Mouse (Mus musculus): ENCODE measurements around the gene Mturn. TPM values are rescaled to one million over a fixed set of nuclear protein-coding genes. Genes with fewer than 3 reads are reported as not detected.

The Mturn gene
- polyA plus RNA-seq (2016; fragmentation: Nextera tagmentation; extraction: Ambion mirVana), result 15.6 and 16.4 TPM in 2 replicates

DNA sequence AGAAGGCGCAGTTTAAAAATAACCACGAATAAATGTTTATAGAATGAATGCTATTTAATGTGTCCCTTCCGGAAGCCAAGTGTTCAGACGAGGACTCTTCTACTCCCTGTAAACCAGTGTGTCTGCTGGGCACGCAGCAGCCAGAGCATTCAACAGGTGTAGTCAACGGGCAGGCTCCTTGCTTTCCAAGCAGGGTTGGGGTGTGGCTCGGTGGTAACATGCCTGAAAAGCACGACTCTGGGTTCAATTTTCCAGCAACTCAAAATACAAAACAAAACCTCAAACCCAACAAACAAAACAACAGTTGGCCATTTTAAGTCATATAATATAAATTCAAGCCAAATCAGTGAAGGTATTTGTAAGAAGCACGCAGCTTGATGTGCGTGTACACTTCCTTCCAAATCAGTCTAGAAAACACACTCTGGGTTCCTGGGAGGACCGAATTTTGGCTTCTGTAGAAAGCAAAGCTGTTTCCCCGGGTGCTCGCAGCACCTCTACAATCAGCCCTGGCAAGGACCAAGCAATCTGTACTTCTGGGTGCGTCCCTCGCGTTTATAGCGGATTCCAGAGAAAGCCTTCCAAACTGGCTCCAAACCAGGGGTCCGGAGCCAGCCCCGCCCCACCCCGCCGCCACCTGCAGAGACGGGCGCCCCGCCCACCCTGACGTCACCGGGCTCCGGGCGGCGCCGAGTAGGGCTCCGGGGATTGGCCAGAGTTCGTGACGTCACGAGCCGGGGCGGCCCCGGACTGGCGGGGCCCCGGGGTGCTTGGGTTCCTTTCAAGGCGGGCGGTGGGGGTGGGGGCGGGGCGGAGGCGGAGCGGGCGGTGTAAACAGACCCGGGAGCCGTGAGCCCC is at the start of gene Mturn:
Mturn (plus strand) TSS at position 734 of the 855 bp plus-strand sequence.
- H3K9me3 ChIP-seq, result no peaks in the 10 kb centered on the region
- peaks cover 27% of the 10 kb centered on the region for H3K27me3 ChIP-seq
- ATAC-seq (ENCODE audit: insufficient number of reproducible peaks, insufficient read depth, low FRiP score, low TSS enrichment), result peak; percentile 94
- H3K4me1 ChIP-seq, result peaks cover 4% of the 10 kb centered on the region; the same call in 1 of the 2 replicates
- peak within 1 kb of the TSS; percentile 78 for H3K9ac ChIP-seq
- WGBS, result 5% methylated on average over 48 of the region's 48 CpGs
- H3K36me3 ChIP-seq, result no peaks in the 10 kb centered on the region
- H3K4me2 ChIP-seq (replicated peaks), result peak within 1 kb of the TSS; percentile 99
- H3K4me3 ChIP-seq, result peak within 1 kb of the TSS; percentile 85
- H3K27ac ChIP-seq, result no peak within 1 kb of the TSS

DNA sequence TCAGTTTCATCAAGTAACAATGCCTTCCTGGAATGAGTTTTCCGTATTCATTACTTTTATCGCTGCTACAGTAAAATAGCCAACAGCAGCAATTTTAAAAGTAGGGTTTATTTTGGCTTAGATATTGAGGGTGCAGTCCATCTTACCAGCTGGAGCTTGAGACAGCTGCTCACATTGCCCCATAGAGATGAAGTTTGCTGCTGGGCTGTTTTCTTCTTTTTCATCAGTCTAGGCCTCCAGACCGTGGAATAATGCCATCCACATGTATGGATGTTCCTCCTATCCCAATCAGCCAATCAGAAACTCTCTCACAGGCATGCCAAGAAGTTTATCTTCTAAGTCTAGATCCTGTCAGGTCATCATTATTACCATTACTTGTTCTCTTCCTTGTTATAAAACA is 41.5 kb upstream of the Mturn start:
- Histone ChIP-seq H3K4me3 (no peak overlapping the region), H3K4me1 (no peaks in the 10 kb centered on the region), H3K27ac (no peak overlapping the region), H3K9me3 (no peaks in the 10 kb centered on the region), H3K27me3 (no peaks in the 10 kb centered on the region), H3K4me2 (replicated peaks) (no peak overlapping the region), H3K9ac (no peak overlapping the region), H3K36me3 (peaks cover 39% of the 10 kb centered on the region)
- ATAC-seq (ENCODE audit: insufficient number of reproducible peaks, insufficient read depth, low FRiP score, low TSS enrichment), result no peak
- WGBS, result 90% methylated on average over 3 of the region's 3 CpGs

DNA sequence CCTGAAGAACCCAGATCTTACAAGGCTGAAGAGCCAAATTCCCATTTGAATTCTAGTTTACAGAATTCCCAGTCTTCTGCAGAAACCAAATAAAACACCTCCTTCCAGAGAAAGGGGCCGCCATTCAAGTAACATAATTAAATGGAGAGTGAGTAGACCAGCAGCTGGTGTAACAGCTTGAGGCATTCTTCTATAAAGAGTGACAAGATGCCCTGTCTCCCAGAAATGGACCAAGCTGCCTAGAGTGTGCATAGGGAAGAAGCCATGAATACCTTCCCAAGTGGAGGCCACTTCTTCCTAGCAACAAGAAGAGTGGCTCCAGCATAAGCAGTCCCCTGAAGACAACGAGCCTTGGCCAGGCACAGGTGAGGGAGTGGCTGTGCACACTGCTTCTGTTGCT is 39.5 kb upstream of the Mturn start:
- Histone ChIP-seq H3K4me1 (no peaks in the 10 kb centered on the region), H3K4me3 (no peak overlapping the region), H3K36me3 (peaks cover 34% of the 10 kb centered on the region), H3K27me3 (no peaks in the 10 kb centered on the region), H3K9ac (no peak overlapping the region), H3K9me3 (no peaks in the 10 kb centered on the region), H3K27ac (no peak overlapping the region), H3K4me2 (replicated peaks) (no peak overlapping the region)
- ATAC-seq (ENCODE audit: insufficient number of reproducible peaks, insufficient read depth, low FRiP score, low TSS enrichment), result no peak
- 90% methylated on average over 2 of the region's 2 CpGs for WGBS

DNA sequence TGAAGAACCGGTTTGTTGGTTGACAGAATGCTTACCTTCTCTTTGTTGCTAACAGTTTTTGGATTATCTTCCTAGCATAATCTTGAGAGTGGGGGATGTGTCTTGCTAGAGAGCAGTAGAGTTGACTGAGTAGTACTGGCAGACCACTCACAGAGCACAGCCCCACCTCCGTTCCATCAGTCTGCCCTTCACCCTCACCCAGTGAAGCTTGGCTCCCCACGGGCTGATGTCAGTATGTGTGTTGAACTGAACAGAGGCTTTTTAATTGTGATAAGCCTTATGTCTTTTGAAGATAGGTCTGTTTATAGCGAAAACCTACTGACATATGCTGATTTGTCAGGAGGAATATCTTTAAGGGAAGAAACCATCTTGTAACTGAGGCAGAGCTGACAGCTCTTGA is 38.2 kb upstream of the Mturn start:
- WGBS, result 85% methylated on average over 4 of the region's 4 CpGs
- Histone ChIP-seq H3K9ac (no peak overlapping the region), H3K4me2 (replicated peaks) (no peak overlapping the region), H3K27me3 (no peaks in the 10 kb centered on the region), H3K27ac (no peak overlapping the region), H3K4me1 (no peaks in the 10 kb centered on the region), H3K9me3 (no peaks in the 10 kb centered on the region), H3K4me3 (no peak overlapping the region), H3K36me3 (peaks cover 34% of the 10 kb centered on the region)
- ATAC-seq (ENCODE audit: insufficient number of reproducible peaks, insufficient read depth, low FRiP score, low TSS enrichment), result no peak

DNA sequence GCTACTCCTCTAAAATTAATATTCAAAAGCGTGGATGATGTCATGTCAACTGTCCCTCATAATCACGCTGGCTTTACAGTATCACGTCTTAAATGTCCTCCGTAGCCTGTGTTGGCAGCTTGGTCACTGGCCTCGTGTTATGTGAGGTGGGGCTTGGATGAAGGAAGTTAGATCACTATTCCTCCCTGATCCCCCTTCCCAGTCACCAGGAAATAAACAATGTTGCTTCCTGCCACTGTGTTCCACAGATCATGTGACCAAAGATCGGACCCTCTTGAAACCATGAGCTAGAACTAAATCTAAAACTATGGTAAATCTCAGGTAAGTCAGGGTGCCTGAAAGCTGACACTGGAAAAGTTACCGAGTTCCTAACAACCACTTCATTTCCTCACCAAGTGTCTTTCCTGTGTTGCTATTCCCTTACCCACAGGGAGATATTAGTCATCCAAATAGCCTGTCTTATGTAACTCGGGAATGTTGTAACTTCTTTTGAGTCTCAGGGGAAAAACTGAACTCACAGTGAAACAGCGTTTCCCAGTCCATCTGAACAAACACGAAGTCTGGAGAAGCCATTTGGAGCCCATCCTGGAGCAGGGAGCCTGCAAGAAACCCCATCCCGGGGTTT is 25.8 kb upstream of the Mturn start:
- no peak overlapping the region for H3K9ac ChIP-seq
- H3K36me3 ChIP-seq, result no peaks in the 10 kb centered on the region
- no peaks in the 10 kb centered on the region for H3K27me3 ChIP-seq
- no peak for ATAC-seq (ENCODE audit: insufficient number of reproducible peaks, insufficient read depth, low FRiP score, low TSS enrichment)
- no peak overlapping the region for H3K4me2 ChIP-seq (replicated peaks)
- H3K4me1 ChIP-seq, result no peaks in the 10 kb centered on the region
- H3K9me3 ChIP-seq, result no peaks in the 10 kb centered on the region
- no peak overlapping the region for H3K4me3 ChIP-seq
- H3K27ac ChIP-seq, result no peak overlapping the region
- 79% methylated on average over 11 of the region's 11 CpGs for WGBS

DNA sequence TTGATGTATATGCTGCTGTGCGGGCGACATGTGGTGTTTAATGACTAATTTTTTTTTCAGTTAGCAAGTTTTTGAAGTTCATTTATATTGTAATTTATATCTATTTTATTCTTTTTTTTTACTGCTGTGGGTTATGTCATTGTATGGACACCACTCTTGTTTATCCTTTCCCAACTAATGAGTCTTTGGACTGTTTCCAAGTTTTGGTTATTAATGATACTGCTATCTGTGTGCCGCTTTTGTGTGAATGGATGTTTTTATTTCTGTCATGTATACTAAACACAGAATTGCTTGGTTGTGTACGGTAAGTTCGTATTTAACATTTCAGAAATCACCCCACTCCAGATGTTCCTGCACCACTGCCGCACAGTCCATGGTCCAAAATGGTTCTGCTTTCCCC is 23.6 kb upstream of the Mturn start:
- H3K4me3 ChIP-seq, result no peak overlapping the region
- 89% methylated on average over 6 of the region's 6 CpGs for WGBS
- no peaks in the 10 kb centered on the region for H3K36me3 ChIP-seq
- no peaks in the 10 kb centered on the region for H3K4me1 ChIP-seq
- H3K9ac ChIP-seq, result no peak overlapping the region
- no peaks in the 10 kb centered on the region for H3K27me3 ChIP-seq
- H3K4me2 ChIP-seq (replicated peaks), result no peak overlapping the region
- no peak overlapping the region for H3K27ac ChIP-seq
- no peak for ATAC-seq (ENCODE audit: insufficient number of reproducible peaks, insufficient read depth, low FRiP score, low TSS enrichment)
- H3K9me3 ChIP-seq, result no peaks in the 10 kb centered on the region

DNA sequence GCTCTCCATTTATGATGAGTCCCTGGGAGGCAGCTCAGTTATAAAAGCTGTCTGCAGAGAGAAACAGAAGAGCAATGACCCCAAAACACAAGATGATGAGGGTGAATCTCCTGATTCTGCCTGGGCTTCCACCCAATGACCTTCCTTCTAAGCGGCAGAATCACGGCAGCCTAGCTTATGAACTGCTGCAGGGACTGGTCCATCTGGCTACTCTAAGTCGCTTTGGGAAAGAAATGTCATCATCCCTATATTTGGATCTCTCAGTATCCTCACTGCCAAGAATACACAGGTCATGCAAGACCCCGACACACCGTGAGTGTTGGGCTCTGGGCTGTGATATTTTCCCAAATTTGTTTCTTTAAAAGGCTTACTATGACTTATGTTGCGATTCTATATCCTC is 11.6 kb upstream of the Mturn start:
- Histone ChIP-seq H3K27ac (no peak overlapping the region), H3K4me2 (replicated peaks) (no peak overlapping the region), H3K36me3 (no peaks in the 10 kb centered on the region), H3K27me3 (no peaks in the 10 kb centered on the region; the same call in 1 of the 2 replicates), H3K4me1 (no peaks in the 10 kb centered on the region), H3K9ac (no peak overlapping the region), H3K9me3 (no peaks in the 10 kb centered on the region), H3K4me3 (no peak overlapping the region)
- no peak for ATAC-seq (ENCODE audit: insufficient number of reproducible peaks, insufficient read depth, low FRiP score, low TSS enrichment)
- 88% methylated on average over 6 of the region's 6 CpGs for WGBS

DNA sequence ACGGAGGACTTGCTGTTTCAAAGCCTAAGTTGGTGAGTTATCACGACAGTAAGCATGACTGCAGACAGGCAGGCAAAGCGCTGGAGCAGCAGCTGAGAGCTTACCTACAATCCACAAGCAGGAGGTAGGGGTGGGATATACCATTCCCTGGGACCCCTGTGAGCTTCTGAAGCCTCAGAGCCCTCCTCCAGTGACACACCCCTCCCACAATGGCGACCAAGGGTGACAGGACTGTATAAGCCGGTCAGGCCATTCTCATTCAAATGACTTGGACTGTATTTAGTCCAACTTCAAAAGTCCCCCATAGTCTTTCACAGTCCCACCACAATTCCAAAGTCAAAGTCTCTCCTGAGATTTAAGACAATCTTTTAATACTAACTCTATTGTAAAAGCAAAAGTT is 8.5 kb upstream of the Mturn start:
- H3K36me3 ChIP-seq, result no peaks in the 10 kb centered on the region
- H3K4me1 ChIP-seq, result no peaks in the 10 kb centered on the region
- no peaks in the 10 kb centered on the region; the same call in 1 of the 2 replicates for H3K27me3 ChIP-seq
- H3K9me3 ChIP-seq, result no peaks in the 10 kb centered on the region
- H3K4me3 ChIP-seq, result no peak overlapping the region
- no peak for ATAC-seq (ENCODE audit: insufficient number of reproducible peaks, insufficient read depth, low FRiP score, low TSS enrichment)
- WGBS, result 58% methylated on average over 5 of the region's 5 CpGs
- no peak overlapping the region for H3K4me2 ChIP-seq (replicated peaks)
- H3K27ac ChIP-seq, result no peak overlapping the region
- H3K9ac ChIP-seq, result no peak overlapping the region

DNA sequence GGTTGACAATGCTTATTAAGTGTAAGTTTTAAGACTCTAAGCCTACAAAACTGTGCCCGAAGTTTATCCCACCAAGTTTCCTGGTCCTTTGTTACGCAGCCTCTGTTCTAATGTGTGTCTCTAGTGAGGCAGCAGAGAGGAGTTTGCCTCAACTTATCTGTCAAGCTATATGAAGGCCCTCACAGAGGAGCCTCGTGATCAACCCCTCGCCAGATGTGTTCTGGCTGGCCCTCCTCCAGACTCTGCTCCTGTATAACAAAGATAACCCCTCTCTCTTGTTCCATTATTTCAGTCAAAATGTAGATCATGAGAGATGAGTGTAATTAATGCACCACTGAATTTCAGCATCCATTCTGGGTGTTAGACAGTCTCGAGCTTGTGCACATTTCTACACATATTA is 1.7 kb upstream of the Mturn start:
- no peak overlapping the region for H3K27ac ChIP-seq
- H3K9me3 ChIP-seq, result no peaks in the 10 kb centered on the region
- 80% methylated on average over 5 of the region's 5 CpGs for WGBS
- peaks cover 4% of the 10 kb centered on the region; the same call in 1 of the 2 replicates for H3K4me1 ChIP-seq
- peaks cover 27% of the 10 kb centered on the region for H3K27me3 ChIP-seq
- H3K36me3 ChIP-seq, result no peaks in the 10 kb centered on the region
- no peak overlapping the region for H3K9ac ChIP-seq
- H3K4me3 ChIP-seq, result no peak overlapping the region
- H3K4me2 ChIP-seq (replicated peaks), result no peak overlapping the region
- ATAC-seq (ENCODE audit: insufficient number of reproducible peaks, insufficient read depth, low FRiP score, low TSS enrichment), result no peak

DNA sequence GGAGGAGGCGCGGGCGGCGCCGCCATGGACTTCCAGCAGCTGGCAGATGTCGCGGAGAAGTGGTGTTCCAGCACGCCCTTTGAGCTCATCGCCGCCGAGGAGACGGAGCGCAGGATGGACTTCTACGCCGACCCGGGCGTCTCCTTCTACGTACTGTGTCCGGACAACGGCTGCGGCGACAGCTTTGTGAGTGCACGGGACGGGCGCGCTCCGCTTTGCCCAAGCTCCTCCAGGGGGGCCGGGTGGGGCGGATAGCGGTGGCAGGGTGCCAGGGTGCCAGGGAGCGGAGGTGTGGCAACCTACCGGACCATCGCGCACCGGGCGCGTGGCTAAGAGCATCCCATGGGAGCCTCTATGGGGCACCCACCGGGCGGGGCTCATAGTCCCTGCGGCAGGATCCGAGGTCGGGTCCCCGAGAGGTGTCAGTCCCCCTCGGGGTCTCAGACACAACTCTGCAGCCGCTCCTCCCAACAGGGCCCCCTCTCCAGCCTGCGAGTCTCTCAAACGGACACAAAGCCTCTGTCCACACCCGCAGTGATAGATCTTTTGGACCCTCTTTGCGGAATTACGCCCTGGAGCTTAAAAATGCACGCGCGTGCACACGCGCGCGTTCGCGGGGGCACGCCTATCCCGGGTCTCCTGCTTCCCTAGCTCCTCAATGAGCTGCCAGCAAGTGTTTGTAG is 463 bp downstream of the Mturn start:
- Histone ChIP-seq H3K9me3 (no peaks in the 10 kb centered on the region), H3K4me2 (replicated peaks) (peak overlapping the region; percentile 99), H3K36me3 (no peaks in the 10 kb centered on the region), H3K4me3 (peak overlapping the region; percentile 85), H3K27me3 (peaks cover 27% of the 10 kb centered on the region), H3K9ac (peak overlapping the region; percentile 78), H3K4me1 (peaks cover 4% of the 10 kb centered on the region; the same call in 1 of the 2 replicates), H3K27ac (no peak overlapping the region)
- WGBS, result under 1% methylated on average over 61 of the region's 61 CpGs
- ATAC-seq (ENCODE audit: insufficient number of reproducible peaks, insufficient read depth, low FRiP score, low TSS enrichment), result peak; percentile 76

DNA sequence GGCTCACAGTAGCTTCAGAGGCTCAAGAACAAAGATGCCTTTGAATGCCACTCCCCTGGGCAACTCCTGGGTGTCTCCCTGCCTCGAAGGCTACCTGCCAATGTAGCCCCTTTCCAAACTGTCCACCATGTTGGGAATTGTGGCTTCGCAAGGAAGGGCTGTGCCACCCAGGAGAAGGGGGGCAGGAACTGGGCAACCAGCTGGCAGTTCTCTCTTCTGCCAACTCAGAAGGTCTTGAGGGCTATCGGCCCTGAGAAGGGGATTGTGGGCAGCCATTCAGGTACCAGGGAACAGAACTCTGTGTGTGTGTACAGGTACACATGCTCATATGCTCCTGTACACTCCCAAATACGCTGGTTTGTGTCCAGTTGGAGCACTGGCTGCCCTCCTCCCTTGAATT is 2.7 kb downstream of the Mturn start:
- Histone ChIP-seq H3K4me2 (replicated peaks) (no peak overlapping the region), H3K9me3 (no peaks in the 10 kb centered on the region), H3K36me3 (no peaks in the 10 kb centered on the region), H3K4me3 (no peak overlapping the region), H3K9ac (no peak overlapping the region), H3K27me3 (peaks cover 27% of the 10 kb centered on the region), H3K27ac (no peak overlapping the region), H3K4me1 (peaks cover 4% of the 10 kb centered on the region; the same call in 1 of the 2 replicates)
- 76% methylated on average over 4 of the region's 4 CpGs for WGBS
- ATAC-seq (ENCODE audit: insufficient number of reproducible peaks, insufficient read depth, low FRiP score, low TSS enrichment), result no peak
